Mouse (Mus musculus): ENCODE data around the gene Dnajc5. TPM values are rescaled to one million over a fixed set of nuclear protein-coding genes. Genes with fewer than 3 reads are reported as not detected.
"Not testable (repeated sequence)": the region's sequence is repeated elsewhere in the genome, so short reads cannot be mapped to it uniquely, and the experiment has no call there.

Dnajc5 gene
- 51.2 and 52.7 TPM in 2 replicates for polyA plus RNA-seq (2012; rRNA removed)

- peak; percentile 90 for DNase-seq (ENCODE audit: low spot score)
These were observed at the start of gene Dnajc5 for GRCm38 (mm10) chr2:181520118-181520935. TSS of gene Dnajc5 (plus strand) at chr2:181520485.

DNA sequence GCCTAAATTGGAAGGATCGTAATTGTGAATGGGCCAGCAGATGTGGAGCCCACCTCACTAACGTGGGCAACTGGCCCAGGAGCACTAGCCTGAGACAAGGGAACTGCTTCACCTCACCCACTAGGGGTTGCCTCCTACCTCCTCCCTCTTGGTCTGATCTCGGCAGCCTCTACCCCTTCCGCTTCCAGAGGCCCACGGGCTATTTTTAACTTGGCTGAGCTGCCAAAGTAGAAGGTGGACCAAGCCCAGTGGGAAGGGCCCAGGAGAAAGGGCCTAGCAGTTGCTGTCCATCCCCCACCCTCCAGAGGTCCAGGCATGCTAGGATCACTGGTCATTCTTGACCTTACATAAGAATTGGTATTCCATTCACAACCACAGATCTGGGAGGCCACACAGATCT, 49.0 kb upstream of the Dnajc5 start:
- no peak for DNase-seq (ENCODE audit: low spot score)

GRCm38 (mm10) chr2:181472256-181472827, 47.9 kb upstream of the Dnajc5 start:
- no peak for DNase-seq (ENCODE audit: low spot score)

- no peak for DNase-seq (ENCODE audit: low spot score)
These were observed 37.2 kb upstream of the Dnajc5 start for GRCm38 (mm10) chr2:181483120-181483519.

- no peak for DNase-seq (ENCODE audit: low spot score)
These were observed 36.5 kb upstream of the Dnajc5 start for GRCm38 (mm10) chr2:181483562-181484318.

GRCm38 (mm10) chr2:181484456-181485233, 35.6 kb upstream of the Dnajc5 start:
- DNase-seq (ENCODE audit: low spot score) = no peak

DNA sequence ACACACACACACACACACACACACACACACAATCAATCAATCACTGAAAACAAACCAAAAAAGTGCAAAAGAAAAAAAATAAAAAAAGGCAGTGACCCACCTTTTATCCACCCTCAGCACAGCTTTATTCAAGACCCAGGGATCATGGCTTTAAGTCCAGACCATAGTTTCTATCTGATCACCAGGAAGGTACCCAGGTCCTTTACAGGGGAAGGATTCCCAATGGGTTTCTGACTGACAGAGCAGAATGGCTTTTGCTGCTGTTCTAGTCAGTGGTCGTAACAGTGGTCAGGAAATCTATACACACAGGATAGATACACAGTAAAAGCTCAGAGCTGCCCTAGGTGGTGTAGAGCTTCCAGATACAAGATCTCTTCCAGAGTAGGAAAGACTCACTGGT, 34.5 kb upstream of the Dnajc5 start:
- no peak for DNase-seq (ENCODE audit: low spot score)

- DNase-seq (ENCODE audit: low spot score) = no peak
These were observed 32.7 kb upstream of the Dnajc5 start for GRCm38 (mm10) chr2:181487338-181488277.

DNA sequence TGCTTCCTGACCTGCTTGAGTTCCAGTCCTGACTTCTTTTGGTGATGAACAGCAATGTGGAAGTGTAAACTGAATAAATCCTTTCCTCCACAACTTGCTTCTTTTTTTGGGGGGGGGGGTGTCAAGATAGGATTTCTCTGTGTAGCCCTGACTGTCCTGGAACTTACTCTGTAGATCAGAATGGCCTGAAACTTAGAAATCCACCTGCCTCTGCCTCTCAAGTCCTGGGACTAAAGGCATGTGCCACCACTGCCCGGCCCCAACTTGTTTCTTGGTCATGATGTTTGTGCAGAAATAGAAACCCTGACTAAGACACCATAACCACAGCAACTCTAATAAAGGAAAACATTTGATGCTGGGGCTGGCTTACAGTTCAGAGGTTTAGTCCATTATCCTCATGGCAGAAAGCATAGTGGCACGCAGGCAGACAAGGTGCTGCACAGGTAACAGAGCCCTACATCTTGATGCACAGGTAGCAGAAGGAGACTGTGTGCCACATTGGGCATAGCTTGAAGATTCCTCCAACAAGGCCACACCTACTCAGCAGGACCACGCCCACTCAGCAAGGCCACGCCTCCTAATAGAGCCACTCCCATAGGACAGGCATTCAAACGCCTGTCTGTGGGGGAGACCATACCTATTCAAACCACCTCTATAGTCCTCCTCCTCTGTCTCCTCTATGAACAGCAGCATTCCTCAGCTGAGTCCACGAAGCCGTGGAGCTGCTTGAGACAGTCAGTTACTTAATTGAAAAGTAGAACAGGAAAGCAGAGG, 28.7 kb upstream of the Dnajc5 start:
- DNase-seq (ENCODE audit: low spot score) = no peak

GRCm38 (mm10) chr2:181492206-181492605, 28.1 kb upstream of the Dnajc5 start:
- no peak for DNase-seq (ENCODE audit: low spot score)

GRCm38 (mm10) chr2:181493156-181493927, 26.9 kb upstream of the Dnajc5 start, which contains the start of gene Abhd16b:
TSS of gene Abhd16b (plus strand) at chr2:181493206.
- no peak for DNase-seq (ENCODE audit: low spot score)

GRCm38 (mm10) chr2:181494266-181494945, 25.9 kb upstream of the Dnajc5 start:
- no peak for DNase-seq (ENCODE audit: low spot score)

- not testable (repeated sequence) for DNase-seq (ENCODE audit: low spot score)
These were observed 24.4 kb upstream of the Dnajc5 start for GRCm38 (mm10) chr2:181495845-181496244.

DNA sequence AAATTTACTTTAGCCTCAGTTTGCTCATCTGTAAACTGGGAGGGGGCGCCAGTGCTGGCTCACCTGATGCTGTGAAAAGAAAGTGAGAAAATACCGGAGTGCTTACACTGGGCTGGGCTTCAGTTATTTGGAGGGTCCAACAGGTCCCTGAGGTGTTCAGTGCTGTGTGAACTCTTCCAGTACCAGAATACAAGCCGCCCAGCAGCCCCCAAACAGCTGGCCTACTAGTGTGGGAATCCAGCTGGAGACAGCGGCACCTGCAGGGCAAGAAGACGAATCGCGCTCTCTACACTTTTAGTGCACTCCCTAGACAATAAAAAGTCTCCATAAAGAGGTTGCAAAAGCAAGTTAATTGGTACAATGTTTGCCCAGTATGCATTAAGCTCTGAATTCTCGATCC, 24.0 kb upstream of the Dnajc5 start:
- peak; percentile 32 for DNase-seq (ENCODE audit: low spot score)

GRCm38 (mm10) chr2:181496831-181497547, 23.3 kb upstream of the Dnajc5 start, which contains the start of gene Tpd52l2:
TSS of gene Tpd52l2 (plus strand) at chr2:181497142.
- peak; percentile 68 for DNase-seq (ENCODE audit: low spot score)

GRCm38 (mm10) chr2:181497548-181497875, 22.8 kb upstream of the Dnajc5 start:
- peak; percentile 35 for DNase-seq (ENCODE audit: low spot score)

- no peak for DNase-seq (ENCODE audit: low spot score)
These were observed 21.6 kb upstream of the Dnajc5 start for GRCm38 (mm10) chr2:181498644-181499043.

DNA sequence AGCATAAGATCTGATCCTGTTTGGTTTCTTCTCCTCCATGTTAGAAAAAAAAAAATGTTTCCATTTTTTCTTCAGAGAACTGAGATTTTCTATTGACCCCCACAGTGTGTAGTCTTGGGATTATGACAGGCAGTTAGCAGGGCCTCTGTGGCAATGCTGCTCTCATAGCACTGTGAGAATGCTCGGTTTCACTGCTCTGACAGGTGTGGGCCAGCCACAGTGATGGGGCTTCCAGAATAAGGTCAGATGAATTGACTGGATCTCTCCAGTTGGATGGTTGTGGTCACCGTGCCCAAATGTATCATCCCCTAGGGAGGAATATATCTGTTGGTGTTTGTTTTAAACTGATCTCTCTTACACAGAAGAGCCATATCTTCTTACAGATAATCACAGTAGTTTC, 11.1 kb upstream of the Dnajc5 start:
- no peak for DNase-seq (ENCODE audit: low spot score)
